Mouse (Mus musculus): ENCODE data around the gene Ildr2. TPM values are rescaled to one million over a fixed set of nuclear protein-coding genes. Genes with fewer than 3 reads are reported as not detected.

Ildr2 gene
- polyA plus RNA-seq, 1 experiment from 2014 or later: 5.1 TPM

DNA sequence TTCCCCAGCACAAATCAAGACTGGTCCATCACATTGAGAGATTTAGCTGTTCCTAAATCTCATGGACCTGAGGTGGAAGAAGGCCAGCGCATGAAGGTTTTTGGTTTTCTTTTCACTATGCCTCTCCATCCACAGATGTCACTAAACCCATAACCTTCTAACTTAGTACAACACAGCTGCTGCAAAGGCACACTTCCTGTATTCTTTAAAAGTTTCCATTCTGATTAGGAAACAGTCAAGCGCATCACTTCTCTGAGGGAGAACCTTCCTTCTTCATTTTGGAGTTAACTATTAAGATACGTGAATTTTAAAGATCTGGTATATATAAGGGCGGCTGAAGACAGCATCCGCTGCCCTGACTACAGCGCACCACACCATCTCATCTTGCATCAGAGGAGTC, 91.7 kb downstream of the Ildr2 start:
- H3K9ac ChIP-seq: no peak overlapping the region
- no peak overlapping the region for H3K27ac ChIP-seq
- peaks cover 4% of the 10 kb centered on the region; the same call in 1 of the 2 replicates for H3K27me3 ChIP-seq (replicated peaks)
- H3K4me3 ChIP-seq: no peak overlapping the region
- peaks cover 6% of the 10 kb centered on the region; the same call in 1 of the 2 replicates for H3K4me1 ChIP-seq
- H3K36me3 ChIP-seq: no peaks in the 10 kb centered on the region
- H3K9me3 ChIP-seq: no peaks in the 10 kb centered on the region
- ATAC-seq (ENCODE audit: low FRiP score, low read depth): no peak
- no peak overlapping the region for H3K4me2 ChIP-seq (replicated peaks)
- 95% methylated on average over 6 of the region's 6 CpGs for WGBS

DNA sequence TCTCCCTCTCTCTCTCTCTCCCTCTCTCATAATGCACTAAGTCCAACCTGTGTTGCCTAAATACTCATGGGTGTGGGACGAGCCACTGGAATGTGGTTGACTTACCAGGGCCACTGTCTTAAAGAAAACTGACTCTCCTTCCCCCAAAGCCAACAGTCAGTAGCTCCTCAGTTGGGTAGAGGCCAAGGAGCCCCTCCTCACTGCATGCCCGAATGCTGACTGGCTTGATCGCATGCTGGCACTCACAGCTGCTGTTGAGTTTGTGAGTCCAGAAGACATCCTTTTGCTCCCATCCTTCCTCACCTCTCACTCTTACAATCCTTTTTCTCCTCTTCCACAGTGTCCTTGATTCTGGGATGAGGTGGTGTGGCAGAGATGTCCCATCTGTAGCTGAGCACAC, 93.0 kb downstream of the Ildr2 start:
- 82% methylated on average over 3 of the region's 3 CpGs for WGBS
- Histone ChIP-seq H3K4me1 (peaks cover 6% of the 10 kb centered on the region; the same call in 1 of the 2 replicates), H3K9me3 (no peaks in the 10 kb centered on the region), H3K27me3 (replicated peaks) (peaks cover 4% of the 10 kb centered on the region; the same call in 1 of the 2 replicates), H3K4me3 (no peak overlapping the region), H3K4me2 (replicated peaks) (no peak overlapping the region), H3K36me3 (no peaks in the 10 kb centered on the region), H3K9ac (no peak overlapping the region), H3K27ac (no peak overlapping the region)
- ATAC-seq (ENCODE audit: low FRiP score, low read depth): no peak

DNA sequence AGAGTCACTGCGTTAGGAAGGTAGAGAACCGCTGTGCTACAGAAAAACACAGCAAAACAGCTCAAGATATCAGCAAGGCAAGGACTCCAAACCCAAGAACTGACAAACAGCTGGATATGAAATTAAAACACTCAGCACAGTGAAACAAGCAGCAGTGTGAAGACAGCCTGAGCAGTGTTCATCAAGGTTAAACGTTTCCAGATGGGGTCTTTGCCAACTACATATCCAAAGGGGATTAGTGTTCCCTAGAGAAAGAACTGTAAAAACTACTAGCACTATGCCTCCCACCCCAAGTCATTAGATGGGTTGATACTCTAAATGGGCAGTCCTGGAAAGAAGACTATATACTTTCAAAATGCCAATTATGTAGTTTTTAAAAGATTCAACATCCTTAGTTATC, 95.4 kb downstream of the Ildr2 start:
- H3K4me3 ChIP-seq: no peak overlapping the region
- peaks cover 3% of the 10 kb centered on the region; the same call in 1 of the 2 replicates for H3K4me1 ChIP-seq
- no peaks in the 10 kb centered on the region for H3K36me3 ChIP-seq
- no peak for ATAC-seq (ENCODE audit: low FRiP score, low read depth)
- 73% methylated on average over 3 of the region's 3 CpGs for WGBS
- H3K27ac ChIP-seq: no peak overlapping the region
- H3K9ac ChIP-seq: no peak overlapping the region
- no peak overlapping the region for H3K4me2 ChIP-seq (replicated peaks)
- H3K9me3 ChIP-seq: no peaks in the 10 kb centered on the region
- peaks cover 4% of the 10 kb centered on the region; the same call in 1 of the 2 replicates for H3K27me3 ChIP-seq (replicated peaks)

DNA sequence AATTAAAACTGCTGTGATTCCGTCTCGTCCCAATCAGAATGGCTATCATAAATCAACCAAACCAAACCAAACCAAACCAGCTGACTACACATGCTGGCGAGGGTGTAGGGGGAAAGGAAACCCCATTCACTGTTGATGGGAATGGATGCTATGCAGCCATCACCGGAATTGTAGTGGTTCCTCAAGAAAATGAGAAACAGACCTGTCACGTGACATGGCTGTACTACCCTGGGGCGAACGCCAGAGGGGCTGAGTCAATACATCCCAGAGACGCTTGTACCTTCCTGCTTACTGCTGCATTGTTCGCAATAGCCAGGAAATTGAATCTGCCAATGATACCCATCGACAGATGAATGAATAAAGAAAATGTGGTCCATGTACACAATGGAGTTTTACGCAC, 95.8 kb downstream of the Ildr2 start:
- Histone ChIP-seq H3K36me3 (no peaks in the 10 kb centered on the region), H3K27ac (no peak overlapping the region), H3K9me3 (no peaks in the 10 kb centered on the region), H3K27me3 (replicated peaks) (peaks cover 4% of the 10 kb centered on the region; the same call in 1 of the 2 replicates), H3K4me2 (replicated peaks) (no peak overlapping the region), H3K9ac (no peak overlapping the region), H3K4me3 (no peak overlapping the region), H3K4me1 (no peaks in the 10 kb centered on the region)
- WGBS: 77% methylated on average over 11 of the region's 11 CpGs
- no peak for ATAC-seq (ENCODE audit: low FRiP score, low read depth)

DNA sequence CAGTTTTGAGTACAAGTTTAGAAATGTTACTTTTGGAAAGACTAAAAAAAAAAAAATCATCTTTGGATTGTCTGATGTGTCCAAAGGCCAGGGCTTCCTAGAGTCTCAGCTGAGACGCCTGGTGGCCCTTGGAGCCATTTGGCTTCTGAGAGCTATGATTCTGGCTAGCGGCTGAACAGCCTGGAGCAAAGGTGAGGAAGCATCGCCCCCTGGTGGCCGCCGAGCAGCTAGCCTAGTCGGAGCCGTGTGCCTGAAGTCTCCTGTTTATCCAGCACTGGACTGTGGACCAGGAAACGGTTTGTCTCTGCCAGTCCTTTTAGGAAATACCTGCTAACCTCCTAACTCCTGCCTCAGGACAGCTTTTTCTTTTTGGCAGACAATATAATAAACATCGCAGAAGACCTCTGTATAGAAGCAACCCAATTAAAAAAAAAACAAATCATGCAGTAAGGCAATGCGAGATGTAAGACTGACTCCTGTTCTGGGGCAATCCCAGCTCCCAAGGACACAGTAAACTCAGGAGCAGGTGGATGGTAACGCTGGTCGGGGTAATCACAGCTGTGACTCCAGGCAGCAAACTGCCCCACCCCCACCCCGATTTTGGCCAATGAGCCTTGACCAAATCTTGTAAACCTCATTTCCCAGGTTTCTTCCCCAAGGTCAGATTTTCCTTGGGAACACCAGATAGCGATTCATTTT, 106.4 kb downstream of the Ildr2 start:
- Histone ChIP-seq H3K27me3 (replicated peaks) (no peaks in the 10 kb centered on the region; the same call in 1 of the 2 replicates), H3K4me1 (no peaks in the 10 kb centered on the region), H3K4me3 (no peak overlapping the region), H3K27ac (no peak overlapping the region), H3K36me3 (no peaks in the 10 kb centered on the region), H3K4me2 (replicated peaks) (no peak overlapping the region), H3K9me3 (no peaks in the 10 kb centered on the region), H3K9ac (no peak overlapping the region)
- peak; percentile 85 for ATAC-seq (ENCODE audit: low FRiP score, low read depth)
- WGBS: 25% methylated on average over 14 of the region's 14 CpGs

DNA sequence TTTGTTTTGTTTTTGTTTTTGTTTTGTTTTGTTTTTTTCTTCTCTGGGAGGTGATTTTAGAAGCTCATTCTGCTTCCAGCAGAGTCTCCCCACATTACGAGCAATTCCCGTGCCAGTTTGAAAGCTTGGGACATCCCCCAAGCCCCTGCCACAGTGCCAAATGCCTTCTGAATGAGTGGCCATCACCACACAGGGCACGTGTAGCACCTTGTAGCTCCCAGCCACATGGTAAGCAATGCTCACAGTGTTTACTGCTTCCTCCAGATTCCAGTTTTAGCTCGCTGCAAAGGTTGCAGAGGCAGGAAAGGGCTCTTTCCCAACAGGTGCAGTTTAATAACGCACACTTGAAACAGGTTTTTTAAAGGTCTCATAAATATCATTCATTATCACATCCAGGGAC, 107.0 kb downstream of the Ildr2 start:
- H3K9ac ChIP-seq: no peak overlapping the region
- H3K9me3 ChIP-seq: no peaks in the 10 kb centered on the region
- 70% methylated on average over 5 of the region's 5 CpGs for WGBS
- no peaks in the 10 kb centered on the region; the same call in 1 of the 2 replicates for H3K27me3 ChIP-seq (replicated peaks)
- no peak overlapping the region for H3K27ac ChIP-seq
- H3K4me1 ChIP-seq: no peaks in the 10 kb centered on the region
- no peak overlapping the region for H3K4me3 ChIP-seq
- H3K4me2 ChIP-seq (replicated peaks): no peak overlapping the region
- H3K36me3 ChIP-seq: no peaks in the 10 kb centered on the region
- ATAC-seq (ENCODE audit: low FRiP score, low read depth): no peak

DNA sequence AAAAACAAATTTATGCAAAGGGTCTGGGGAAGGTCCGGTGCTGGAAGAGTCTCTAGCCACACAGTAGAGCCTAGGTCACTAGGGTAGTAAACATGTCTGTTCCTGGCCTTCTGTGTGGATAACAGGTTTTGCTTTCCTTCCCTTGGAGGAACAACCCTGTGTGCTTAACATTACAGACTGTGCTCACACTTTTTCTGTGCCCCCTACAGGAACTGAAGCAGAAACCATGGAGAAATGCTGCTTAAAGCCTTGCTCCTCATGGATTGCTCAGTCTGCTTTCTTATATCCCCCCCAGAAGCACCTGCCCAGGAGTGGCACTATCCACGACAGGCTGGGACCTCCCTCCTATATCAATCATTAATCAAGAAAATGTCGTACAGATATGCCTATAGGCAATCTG, 107.9 kb downstream of the Ildr2 start:
- H3K4me1 ChIP-seq: no peaks in the 10 kb centered on the region
- no peaks in the 10 kb centered on the region for H3K9me3 ChIP-seq
- no peaks in the 10 kb centered on the region; the same call in 1 of the 2 replicates for H3K27me3 ChIP-seq (replicated peaks)
- no peak overlapping the region for H3K4me3 ChIP-seq
- no peak overlapping the region for H3K4me2 ChIP-seq (replicated peaks)
- no peaks in the 10 kb centered on the region for H3K36me3 ChIP-seq
- H3K27ac ChIP-seq: no peak overlapping the region
- no peak for ATAC-seq (ENCODE audit: low FRiP score, low read depth)
- H3K9ac ChIP-seq: no peak overlapping the region
- 73% methylated on average over 3 of the region's 3 CpGs for WGBS

DNA sequence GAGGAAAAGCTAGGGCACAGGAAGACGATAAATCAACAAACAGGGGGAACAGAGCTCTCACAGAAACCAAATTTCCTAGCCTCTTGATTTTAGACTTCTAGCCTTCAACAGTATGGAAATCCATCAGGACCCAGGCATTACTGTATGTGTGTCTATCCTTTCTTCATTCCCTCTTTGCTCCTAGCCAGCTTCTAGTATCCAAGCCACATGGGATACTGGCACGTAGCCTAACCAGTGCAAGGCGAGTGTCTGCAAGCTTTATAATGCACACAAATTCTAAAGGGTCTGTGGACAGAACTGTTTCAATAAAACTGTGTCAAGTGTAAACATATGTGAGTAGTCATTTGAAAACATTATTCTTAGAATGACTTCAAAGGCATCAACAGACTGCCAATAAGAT, 108.7 kb downstream of the Ildr2 start:
- Histone ChIP-seq H3K4me2 (replicated peaks) (no peak overlapping the region), H3K9me3 (no peaks in the 10 kb centered on the region), H3K9ac (no peak overlapping the region), H3K27ac (no peak overlapping the region), H3K4me1 (no peaks in the 10 kb centered on the region), H3K27me3 (replicated peaks) (no peaks in the 10 kb centered on the region; the same call in 1 of the 2 replicates), H3K36me3 (no peaks in the 10 kb centered on the region), H3K4me3 (no peak overlapping the region)
- WGBS: 84% methylated on average over 3 of the region's 3 CpGs
- no peak for ATAC-seq (ENCODE audit: low FRiP score, low read depth)

DNA sequence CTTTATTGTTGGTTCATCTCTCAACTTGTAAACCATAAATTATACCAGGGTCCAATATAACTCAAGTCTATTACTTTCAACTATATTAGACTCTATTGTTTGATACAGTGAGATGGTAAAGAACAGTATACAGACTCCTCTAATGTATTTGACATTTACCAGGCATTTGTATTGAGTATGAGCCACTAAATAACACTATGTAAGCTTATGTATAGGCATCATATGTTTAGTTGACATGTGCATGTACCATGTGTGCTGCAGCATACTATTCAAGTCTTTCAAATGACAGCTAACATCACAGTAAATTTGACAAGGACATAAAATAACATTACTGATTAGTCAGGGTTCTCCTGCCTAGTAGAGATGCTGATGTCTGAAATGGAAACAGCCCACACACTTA, 109.2 kb downstream of the Ildr2 start:
- Histone ChIP-seq H3K27me3 (replicated peaks) (no peaks in the 10 kb centered on the region; the same call in 1 of the 2 replicates), H3K36me3 (no peaks in the 10 kb centered on the region), H3K9ac (no peak overlapping the region), H3K4me3 (no peak overlapping the region), H3K4me1 (no peaks in the 10 kb centered on the region), H3K27ac (no peak overlapping the region), H3K4me2 (replicated peaks) (no peak overlapping the region), H3K9me3 (no peaks in the 10 kb centered on the region)
- ATAC-seq (ENCODE audit: low FRiP score, low read depth): no peak

Other genes with a start within 250 kb of the Ildr2 start
- gene Dusp27, start 126.2 kb upstream of the Ildr2 start, polyA plus RNA-seq (2016; fragmentation: Nextera tagmentation; extraction: Ambion mirVana): 3.3 and 4.7 TPM in 2 replicates
- 0.29 TPM in 1 of 2 replicates, not detected in the other for gene Gpa33, start 123.9 kb upstream of the Ildr2 start, polyA plus RNA-seq (2016; fragmentation: Nextera tagmentation; extraction: Ambion mirVana)
- not detected in 2 replicates for gene Mael, start 15.4 kb upstream of the Ildr2 start, polyA plus RNA-seq (2016; fragmentation: Nextera tagmentation; extraction: Ambion mirVana)
- 60.2 and 65.1 TPM in 2 replicates for gene Tada1, start 125.0 kb downstream of the Ildr2 start, polyA plus RNA-seq (2016; fragmentation: Nextera tagmentation; extraction: Ambion mirVana)
- 39.1 and 43.6 TPM in 2 replicates for gene Pogk, start 155.7 kb downstream of the Ildr2 start, polyA plus RNA-seq (2016; fragmentation: Nextera tagmentation; extraction: Ambion mirVana)
- not detected in 2 replicates for gene Gm4846, start 243.4 kb downstream of the Ildr2 start, polyA plus RNA-seq (2016; fragmentation: Nextera tagmentation; extraction: Ambion mirVana)

Data from neural tube, embryonic 12.5 days (tissue).